Mouse (Mus musculus): Measurements from ENCODE around the gene Prok1. TPM values are rescaled to one million over a fixed set of nuclear protein-coding genes. Genes with fewer than 3 reads are reported as not detected.

The Prok1 gene
- total RNA-seq (2022) = not detected

DNA sequence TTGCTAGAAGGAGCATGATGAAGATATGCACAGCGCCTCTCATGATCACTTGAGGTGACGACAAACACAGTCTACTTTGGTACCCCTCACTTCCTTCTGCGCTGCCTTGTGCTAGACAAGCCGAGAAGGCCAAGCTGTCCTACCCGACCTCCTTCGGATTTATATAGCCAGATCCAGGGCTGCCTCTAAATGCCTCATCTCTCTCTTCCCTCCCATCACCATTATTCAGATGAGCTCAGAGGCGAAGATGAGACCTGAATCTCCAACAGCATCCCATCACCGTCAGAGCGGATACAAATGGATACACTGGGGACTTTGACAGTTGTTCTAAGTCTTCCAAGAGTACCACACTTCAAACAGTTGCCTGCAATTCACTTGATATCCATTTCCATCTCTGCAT lies at the start of gene Prok1:
TSS of gene Prok1 (minus strand) at position 101 of the 400 bp plus-strand sequence.
- DNase-seq (ENCODE audit: low spot score in 2 of 2) = no peak

- DNase-seq (ENCODE audit: low spot score in 2 of 2) = no peak
These were observed 47.8 kb upstream of the Prok1 start for GRCm38 (mm10) chr3:107287346-107287745.

DNA sequence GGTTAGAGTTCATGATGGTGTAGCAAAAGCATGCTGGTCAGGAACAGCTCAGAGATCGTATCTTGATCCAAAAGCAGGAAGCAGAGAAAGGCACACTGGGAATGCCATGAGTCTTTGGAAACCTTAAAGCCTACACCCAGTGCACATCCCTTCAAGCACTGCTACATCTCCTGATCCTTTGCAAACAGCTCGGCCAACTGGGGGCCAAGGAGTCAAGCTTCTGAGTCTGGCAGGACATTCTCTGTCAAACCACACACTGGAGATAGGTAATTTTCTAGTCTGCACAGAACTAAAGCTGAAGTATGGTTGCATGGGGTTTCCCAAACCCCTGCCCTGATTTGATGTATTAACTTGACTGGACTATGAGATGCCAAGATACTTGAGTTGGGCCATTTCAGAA lies 46.6 kb upstream of the Prok1 start:
- no peak for DNase-seq (ENCODE audit: low spot score in 2 of 2)

DNA sequence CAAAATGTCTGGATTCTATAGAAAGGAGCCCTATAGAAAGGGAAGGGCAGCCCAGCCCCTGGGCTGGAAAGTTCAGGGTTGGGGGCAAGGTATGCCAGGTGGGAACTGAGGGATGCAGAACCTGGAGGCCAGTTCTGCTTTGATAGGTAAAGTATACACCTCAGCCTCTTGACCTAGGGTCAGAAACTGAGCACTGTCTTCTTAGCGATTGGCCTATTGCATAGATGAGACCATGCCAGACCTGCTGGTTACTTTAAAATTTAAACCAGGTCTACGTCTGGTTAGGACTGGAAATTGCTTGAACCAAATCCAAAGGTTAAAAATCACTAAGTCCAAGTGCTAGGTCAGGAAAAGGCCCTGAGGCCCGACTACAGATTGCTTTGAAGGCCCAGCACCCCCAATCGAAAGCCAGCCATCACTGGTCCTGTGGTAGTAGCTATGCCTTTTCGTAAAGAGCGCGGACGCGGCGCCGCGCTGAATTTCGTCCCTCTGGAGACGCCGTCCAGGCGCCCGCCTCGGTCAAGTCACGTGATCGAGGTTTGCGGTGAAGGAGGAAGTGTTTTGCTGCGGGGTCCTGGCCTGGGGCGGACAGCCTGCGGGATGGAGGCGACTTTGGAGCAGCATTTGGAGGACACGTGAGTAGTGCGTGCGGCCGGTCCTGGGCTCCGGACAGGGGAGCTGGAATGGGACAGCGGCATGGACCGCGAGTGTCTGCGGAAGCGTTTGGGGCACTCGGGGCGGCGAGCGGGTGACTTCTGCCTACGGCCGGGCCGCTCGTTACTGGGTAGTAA lies 39.2 kb upstream of the Prok1 start, which contains the start of gene Lamtor5:
TSS of gene Lamtor5 (plus strand) at position 380 of the 791 bp plus-strand sequence.
- DNase-seq (ENCODE audit: low spot score in 2 of 2) = peak; percentile 75 to 79

DNA sequence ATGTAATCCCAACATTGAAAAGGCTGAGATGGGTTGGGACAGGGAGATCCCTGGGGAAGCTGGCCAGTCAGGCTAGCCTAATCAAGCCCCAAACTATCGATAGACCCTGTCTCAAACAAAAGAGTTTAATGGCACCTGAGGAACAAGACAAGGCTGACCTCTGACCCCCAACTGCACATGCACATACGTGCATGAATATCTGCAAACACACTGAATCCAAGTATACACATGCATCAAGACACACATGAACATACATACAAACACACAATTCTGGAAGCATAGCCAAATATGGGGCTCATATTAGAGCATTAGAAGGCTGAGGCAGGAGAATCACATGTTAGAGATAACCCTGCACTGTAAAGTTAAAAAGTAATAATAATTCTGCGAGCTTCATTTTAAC lies 37.1 kb upstream of the Prok1 start:
- no peak for DNase-seq (ENCODE audit: low spot score in 2 of 2)

GRCm38 (mm10) chr3:107275996-107276395 lies 36.5 kb upstream of the Prok1 start:
- no peak for DNase-seq (ENCODE audit: low spot score in 2 of 2)

DNA sequence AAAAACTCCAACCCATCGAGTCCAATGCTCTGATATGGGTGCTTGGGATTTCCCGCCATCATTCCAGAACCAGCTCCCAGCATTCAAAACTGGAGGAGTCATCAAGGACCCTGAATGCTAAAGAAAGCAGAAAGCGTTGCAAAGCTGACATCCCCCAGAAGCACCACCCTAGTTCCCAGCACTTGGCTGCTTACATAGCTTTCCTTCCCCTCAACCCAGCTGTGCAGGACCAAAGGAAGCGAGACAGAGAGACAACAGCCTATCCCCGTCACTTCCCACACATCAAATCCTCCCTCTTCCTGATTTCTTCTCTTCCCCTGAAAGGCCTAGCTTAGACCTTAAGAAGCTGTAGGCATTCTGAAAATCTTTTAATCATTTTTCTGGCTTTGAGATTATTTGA lies 35.8 kb upstream of the Prok1 start:
- no peak for DNase-seq (ENCODE audit: low spot score in 2 of 2)

- DNase-seq (ENCODE audit: low spot score in 2 of 2) = peak; percentile 31 to 45
These were observed 34.3 kb upstream of the Prok1 start for GRCm38 (mm10) chr3:107273820-107274219.

DNA sequence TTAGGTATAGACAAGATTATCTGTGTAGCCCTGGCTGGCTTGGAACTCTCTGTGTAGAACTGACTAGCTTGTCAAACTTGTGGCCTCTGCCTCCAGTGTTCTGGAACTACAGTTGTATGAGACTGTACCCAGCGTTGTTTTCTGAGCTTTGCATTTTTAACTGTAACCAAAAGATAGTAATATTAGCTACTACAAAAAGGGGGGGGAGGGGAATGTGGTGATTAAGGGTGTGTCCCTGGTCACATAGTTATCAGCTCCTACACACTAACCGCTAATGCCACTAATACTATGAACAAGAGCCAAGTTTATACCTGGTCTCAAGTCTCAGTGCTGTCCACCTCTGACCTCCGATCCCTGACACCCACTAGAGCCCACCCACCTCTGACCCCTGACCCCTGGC lies 32.9 kb upstream of the Prok1 start:
- no peak for DNase-seq (ENCODE audit: low spot score in 2 of 2)

- DNase-seq (ENCODE audit: low spot score in 2 of 2) = no peak
These were observed 27.4 kb upstream of the Prok1 start for GRCm38 (mm10) chr3:107266814-107267345.

- peak in 1 of 2 experiments; percentile 29 for DNase-seq (ENCODE audit: low spot score in 2 of 2)
These were observed 22.3 kb upstream of the Prok1 start for GRCm38 (mm10) chr3:107261851-107262165.

GRCm38 (mm10) chr3:107260956-107261850 lies 21.7 kb upstream of the Prok1 start:
- DNase-seq (ENCODE audit: low spot score in 2 of 2) = peak in 1 of 2 experiments; percentile 33

DNA sequence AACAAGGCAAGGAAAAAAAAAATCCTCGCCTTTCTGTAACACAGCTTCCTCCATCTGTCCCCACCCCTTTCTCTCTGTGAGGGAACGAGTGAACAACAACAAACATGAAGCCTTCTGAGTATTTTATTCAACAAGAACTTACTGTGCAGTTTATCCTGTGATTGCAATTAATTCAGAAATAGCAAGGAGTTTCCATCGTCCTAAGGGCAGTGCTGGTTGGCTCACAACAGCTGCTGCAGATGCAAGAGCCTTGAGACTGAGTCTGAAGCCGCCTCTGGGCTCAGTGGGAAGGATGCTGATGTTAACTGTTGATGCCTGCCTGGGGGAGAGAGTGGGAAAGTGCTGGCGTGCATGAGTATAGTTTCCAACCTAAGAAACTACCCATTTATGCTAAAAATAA lies 18.4 kb upstream of the Prok1 start:
- no peak for DNase-seq (ENCODE audit: low spot score in 2 of 2)

- peak in 1 of 2 experiments; percentile 15 for DNase-seq (ENCODE audit: low spot score in 2 of 2)
These were observed 17.2 kb upstream of the Prok1 start for GRCm38 (mm10) chr3:107256724-107257123.

- no peak for DNase-seq (ENCODE audit: low spot score in 2 of 2)
These were observed 16.5 kb upstream of the Prok1 start for GRCm38 (mm10) chr3:107255992-107256391.

DNA sequence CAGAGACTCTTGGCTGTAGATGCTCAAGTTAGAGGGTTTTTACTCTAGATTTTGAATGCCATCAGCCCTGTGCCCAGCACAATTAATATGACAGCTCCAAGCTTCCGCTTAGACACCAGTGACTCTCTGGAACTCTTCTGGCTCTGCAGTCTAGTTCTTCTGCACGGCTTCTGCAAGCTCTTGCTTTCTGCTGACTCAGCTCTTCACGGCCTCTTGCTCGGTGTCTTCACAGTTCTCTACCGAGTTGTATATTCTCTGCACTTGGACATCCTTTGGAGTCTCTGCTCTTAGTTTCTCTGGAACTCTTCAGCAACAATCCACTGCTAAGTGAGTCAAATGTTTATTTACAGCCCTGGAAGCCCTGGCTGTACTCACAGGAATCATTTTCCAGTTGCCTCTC lies 14.4 kb upstream of the Prok1 start:
- DNase-seq (ENCODE audit: low spot score in 2 of 2) = no peak

- DNase-seq (ENCODE audit: low spot score in 2 of 2) = no peak
These were observed 12.5 kb upstream of the Prok1 start for GRCm38 (mm10) chr3:107252035-107252434.

GRCm38 (mm10) chr3:107250320-107250719 lies 10.8 kb upstream of the Prok1 start:
- no peak for DNase-seq (ENCODE audit: low spot score in 2 of 2)

DNA sequence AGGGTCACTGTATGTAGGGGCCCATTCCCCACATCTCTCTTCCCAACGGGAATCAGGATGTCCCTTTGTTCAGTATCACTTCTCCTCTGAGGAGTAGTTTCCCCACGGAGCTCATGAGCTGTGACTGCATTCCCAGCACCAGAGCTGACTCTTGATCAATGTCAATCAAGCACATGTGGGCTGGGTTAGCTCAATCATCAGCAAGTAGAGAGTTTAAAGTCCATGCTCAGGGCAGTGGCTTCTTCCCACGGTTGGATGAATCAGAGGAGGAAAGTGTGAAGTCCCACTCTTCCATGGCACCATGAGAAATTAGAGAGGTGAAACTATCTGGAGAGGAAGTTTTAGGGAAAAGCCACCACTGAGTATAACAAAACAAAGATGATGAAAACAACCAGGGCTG lies 9.5 kb upstream of the Prok1 start:
- no peak for DNase-seq (ENCODE audit: low spot score in 2 of 2)

DNA sequence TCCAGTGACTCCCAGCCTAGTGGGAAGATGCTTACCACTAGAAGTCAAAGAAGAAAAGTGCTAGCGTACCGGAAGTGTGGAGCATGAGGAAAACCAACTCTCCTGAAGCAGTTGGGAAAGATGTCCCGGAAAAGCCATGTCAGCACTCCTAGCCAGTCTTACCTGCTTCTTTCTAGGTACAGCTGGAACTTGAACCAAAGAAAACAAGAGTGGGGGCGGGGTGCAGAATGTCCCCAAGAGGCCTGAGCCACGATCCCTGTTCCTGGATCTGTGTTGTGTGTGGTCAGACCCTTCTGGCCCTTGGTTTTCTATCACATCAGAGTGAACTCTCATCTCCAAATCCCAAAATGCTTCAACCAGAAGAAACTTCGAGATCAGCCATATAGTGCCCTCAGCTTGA lies 7.4 kb upstream of the Prok1 start:
- DNase-seq (ENCODE audit: low spot score in 2 of 2) = no peak

GRCm38 (mm10) chr3:107241389-107242094 lies 2.0 kb upstream of the Prok1 start:
- DNase-seq (ENCODE audit: low spot score in 2 of 2) = no peak
